ENCODE assay signal across 35 mouse cellular contexts in genomic region chr11:70372849-70373557, GRCm38 (mm10). TPM values are rescaled to one million over a fixed set of nuclear protein-coding genes. Genes with fewer than 3 reads are reported as not detected.
DNase-seq lines count a peak whose midpoint lies in the region; ATAC-seq and TF ChIP-seq lines count a peak whose summit lies in the region.
"Had no signal": no experiment of that assay in that cellular context is flagged by ENCODE, and none has a peak within 500 bp of the region (broad histone marks: within the 10 kb centered on the region; RNA-seq: fewer than 3 reads in every experiment).

No protein-coding gene starts in this region.

- WGBS in intestine, embryonic 14.5 days: 70% methylated on average over 7 of the region's 7 CpGs
- 43% methylated on average over 7 of the region's 7 CpGs for WGBS in intestine, postnatal 0 days
- 75% methylated on average over 7 of the region's 7 CpGs for WGBS in liver, embryonic 11.5 days
- 61% methylated on average over 7 of the region's 7 CpGs for WGBS in liver, embryonic 12.5 days (ENCODE audit: insufficient replicate concordance)
- 47% methylated on average over 7 of the region's 7 CpGs for WGBS in macrophage (ENCODE audit: missing documents)

- H3K4me2 ChIP-seq in intestine, embryonic 14.5 days (ENCODE audit: low read length): no peak overlapping the region
- no peak overlapping the region for H3K4me2 ChIP-seq in intestine, postnatal 0 days (replicated peaks; ENCODE audit: low read depth)
- no peak overlapping the region for H3K4me2 ChIP-seq in liver, embryonic 11.5 days
- no peak overlapping the region for H3K4me2 ChIP-seq in liver, embryonic 12.5 days
- H3K4me2 ChIP-seq: embryonic facial prominence, embryonic 12.5 days; forebrain, embryonic 15.5 days; hindbrain, embryonic 15.5 days; liver, embryonic 15.5 days; lung, embryonic 15.5 days; midbrain, embryonic 11.5 days had no signal

- H3K27me3 ChIP-seq in intestine, embryonic 14.5 days (replicated peaks; ENCODE audit: control insufficient read depth, insufficient read depth, low read length): no peaks in the 10 kb centered on the region
- no peaks in the 10 kb centered on the region for H3K27me3 ChIP-seq in intestine, postnatal 0 days (replicated peaks; ENCODE audit: control insufficient read depth, insufficient read depth, low read length)
- H3K27me3 ChIP-seq in liver, embryonic 11.5 days (replicated peaks; ENCODE audit: control insufficient read depth, insufficient read depth, low read length): no peaks in the 10 kb centered on the region; the same call in 1 of the 2 replicates
- peaks cover 27% of the 10 kb centered on the region for H3K27me3 ChIP-seq in liver, embryonic 12.5 days (replicated peaks)
- H3K27me3 ChIP-seq: embryonic facial prominence, embryonic 12.5 days; forebrain, embryonic 15.5 days; hindbrain, embryonic 15.5 days had no signal

- no peak overlapping the region for H3K27ac ChIP-seq in intestine, embryonic 14.5 days (ENCODE audit: low read depth)
- H3K27ac ChIP-seq in intestine, postnatal 0 days (ENCODE audit: low read depth, low read length): no peak overlapping the region
- H3K27ac ChIP-seq in liver, embryonic 11.5 days (ENCODE audit: low read depth, low read length): no peak overlapping the region
- H3K27ac ChIP-seq in liver, embryonic 12.5 days: no peak overlapping the region
- peak overlapping the region; percentile 84 for H3K27ac ChIP-seq in macrophage
- H3K27ac ChIP-seq: embryonic facial prominence, embryonic 12.5 days; forebrain, embryonic 15.5 days; gastrocnemius, adult 2 months; heart, adult 2 months; hindbrain, embryonic 10.5 days; hindbrain, embryonic 15.5 days; layer of hippocampus, adult 2 months; liver, embryonic 15.5 days; lung, embryonic 15.5 days had no signal

- H3K4me3 ChIP-seq in intestine, embryonic 14.5 days (ENCODE audit: low read depth, low read length): no peak overlapping the region
- no peak overlapping the region for H3K4me3 ChIP-seq in intestine, postnatal 0 days (ENCODE audit: low read depth, low read length)
- H3K4me3 ChIP-seq in liver, embryonic 11.5 days (ENCODE audit: low read depth, low read length): no peak overlapping the region
- no peak overlapping the region for H3K4me3 ChIP-seq in liver, embryonic 12.5 days
- no peak overlapping the region for H3K4me3 ChIP-seq in macrophage (ENCODE audit: inconsistent target)
- H3K4me3 ChIP-seq: embryonic facial prominence, embryonic 12.5 days; forebrain, embryonic 15.5 days; gastrocnemius, adult 2 months; heart, adult 2 months; hindbrain, embryonic 10.5 days; hindbrain, embryonic 15.5 days; layer of hippocampus, adult 2 months; liver, embryonic 15.5 days; lung, embryonic 15.5 days had no signal

- H3K36me3 ChIP-seq in intestine, embryonic 14.5 days (ENCODE audit: control insufficient read depth, insufficient read depth, low read length): no peaks in the 10 kb centered on the region
- no peaks in the 10 kb centered on the region for H3K36me3 ChIP-seq in intestine, postnatal 0 days (ENCODE audit: control insufficient read depth, insufficient read depth)
- H3K36me3 ChIP-seq in liver, embryonic 11.5 days (ENCODE audit: control insufficient read depth, insufficient read depth, low read length): no peaks in the 10 kb centered on the region
- no peaks in the 10 kb centered on the region for H3K36me3 ChIP-seq in liver, embryonic 12.5 days
- H3K36me3 ChIP-seq in macrophage (ENCODE audit: inconsistent target): no peaks in the 10 kb centered on the region
- H3K36me3 ChIP-seq: embryonic facial prominence, embryonic 12.5 days; forebrain, embryonic 15.5 days; hindbrain, embryonic 10.5 days; hindbrain, embryonic 15.5 days; liver, embryonic 15.5 days; lung, embryonic 15.5 days had no signal

- H3K9ac ChIP-seq in intestine, embryonic 14.5 days (ENCODE audit: low read length): no peak overlapping the region
- H3K9ac ChIP-seq in intestine, postnatal 0 days (ENCODE audit: low read depth, low read length): no peak overlapping the region
- H3K9ac ChIP-seq in liver, embryonic 11.5 days (ENCODE audit: low read depth, low read length): no peak overlapping the region
- H3K9ac ChIP-seq in liver, embryonic 12.5 days: no peak overlapping the region
- H3K9ac ChIP-seq: embryonic facial prominence, embryonic 12.5 days; forebrain, embryonic 15.5 days; hindbrain, embryonic 15.5 days; liver, embryonic 15.5 days; lung, embryonic 15.5 days had no signal

- H3K9me3 ChIP-seq in intestine, embryonic 14.5 days (ENCODE audit: control insufficient read depth, low read length): no peaks in the 10 kb centered on the region
- no peaks in the 10 kb centered on the region for H3K9me3 ChIP-seq in intestine, postnatal 0 days (ENCODE audit: control insufficient read depth)
- no peaks in the 10 kb centered on the region for H3K9me3 ChIP-seq in liver, embryonic 11.5 days (ENCODE audit: control insufficient read depth, low read length)
- no peaks in the 10 kb centered on the region for H3K9me3 ChIP-seq in liver, embryonic 12.5 days (replicated peaks)
- H3K9me3 ChIP-seq: embryonic facial prominence, embryonic 12.5 days; forebrain, embryonic 15.5 days; hindbrain, embryonic 10.5 days; hindbrain, embryonic 15.5 days; liver, embryonic 15.5 days; lung, embryonic 15.5 days had no signal

- peak; percentile 66; the same call in 1 of the 2 replicates for ATAC-seq in intestine, embryonic 14.5 days (replicated peaks; ENCODE audit: low FRiP score, low TSS enrichment, low read depth)
- no peak for ATAC-seq in intestine, postnatal 0 days
- ATAC-seq in liver, embryonic 11.5 days (replicated peaks; ENCODE audit: low FRiP score): no peak
- no peak for ATAC-seq in liver, embryonic 12.5 days
- ATAC-seq: forebrain, embryonic 15.5 days; inflammation-experienced regulatory T-cells, adult 6 months; midbrain, embryonic 16.5 days had no signal

- DNase-seq in intestine, embryonic 14.5 days (ENCODE audit: low spot score): no peak
- peak; percentile 7 for DNase-seq in liver, embryonic 11.5 days (ENCODE audit: low spot score)
- peak; percentile 81 for DNase-seq in kidney, adult 9 months
- DNase-seq in adrenal gland, postnatal 4 days (ENCODE audit: low spot score in 2 of 2): no peak
- DNase-seq in MN1 (ENCODE audit: low spot score): no peak
- DNase-seq: adrenal gland, postnatal 36 days; cerebellum, adult 11 months; cerebellum, adult 9-11 months; embryo, embryonic 11 days; gastrocnemius, adult 2 months; gastrocnemius, postnatal 36 days; heart, adult 2 months; heart, postnatal 14 days; layer of hippocampus, postnatal 36 days; left cerebral cortex, postnatal 4 days; right cerebral cortex, postnatal 25 days; thymus, postnatal 14 days had no signal

- TF ChIP-seq CTCF in intestine, postnatal 0 days (IDR thresholded peaks at IDR 0.05; ENCODE audit: low read depth): no peak

- H3K4me1 ChIP-seq in intestine, embryonic 14.5 days (replicated peaks; ENCODE audit: control insufficient read depth, insufficient read depth, low read length): no peaks in the 10 kb centered on the region
- H3K4me1 ChIP-seq in intestine, postnatal 0 days (replicated peaks; ENCODE audit: control insufficient read depth, insufficient read depth, low read length): no peaks in the 10 kb centered on the region
- H3K4me1 ChIP-seq in liver, embryonic 11.5 days (replicated peaks; ENCODE audit: control insufficient read depth, insufficient read depth, low read length): no peaks in the 10 kb centered on the region
- H3K4me1 ChIP-seq in liver, embryonic 12.5 days: no peaks in the 10 kb centered on the region
- H3K4me1 ChIP-seq: embryonic facial prominence, embryonic 12.5 days; forebrain, embryonic 15.5 days; hindbrain, embryonic 10.5 days; hindbrain, embryonic 15.5 days; liver, embryonic 15.5 days; lung, embryonic 15.5 days had no signal

- no peaks in the 10 kb centered on the region for H3K79me2 ChIP-seq in macrophage (ENCODE audit: inconsistent target)

RNA-seq across cellular contexts. Expression of gene Alox15, which starts 21.2 kb away (rescaled TPM):
- 0.34 and 0.82 TPM in 2 replicates for polyA plus RNA-seq in intestine, embryonic 14.5 days (2014; fragmentation: Nextera tagmentation; extraction: Ambion mirVana)
- polyA plus RNA-seq in intestine, postnatal 0 days (2015; fragmentation: Nextera tagmentation; extraction: Ambion mirVana): 0.12 and 0.33 TPM in 2 replicates
- 1.0 and 2.1 TPM in 2 replicates for polyA plus RNA-seq in liver, embryonic 11.5 days (2014; fragmentation: Nextera tagmentation; extraction: Ambion mirVana)
- 0.88 and 1.9 TPM in 2 replicates for polyA plus RNA-seq in liver, embryonic 12.5 days (2016; fragmentation: Nextera tagmentation; extraction: Ambion mirVana)
- total RNA-seq in macrophage (2018; cell fraction: chromatin; rRNA removed): not detected
- under 1 TPM in 6 of 26 experiments, not detected in 20; 0.03 to 0.09 (median 0.06) TPM for total RNA-seq in macrophage (2018; cell fraction: cytosol; rRNA removed)
- not detected for total RNA-seq in macrophage (2018; cell fraction: nucleus; rRNA removed)
- not detected in 3 replicates for polyA plus RNA-seq in macrophage (2018)
- total RNA-seq in adrenal gland, postnatal 4 days (2021): 1 to 10 TPM in 1 of 2 experiments, under 1 TPM in 1; 0.95 to 1.5 TPM
- total RNA-seq: layer of hippocampus, postnatal 36 days; left cerebral cortex, postnatal 4 days; MEL had no signal
- polyA plus RNA-seq: forebrain, embryonic 15.5 days; heart, embryonic 14.5 days; hindbrain, embryonic 15.5 days; neural tube, embryonic 11.5 days had no signal

RNA-seq across cellular contexts. Expression of gene Pelp1, which starts 36.8 kb away (rescaled TPM):
- 34.3 and 41.2 TPM in 2 replicates for polyA plus RNA-seq in intestine, embryonic 14.5 days (2014; fragmentation: Nextera tagmentation; extraction: Ambion mirVana)
- polyA plus RNA-seq in intestine, postnatal 0 days (2015; fragmentation: Nextera tagmentation; extraction: Ambion mirVana): 9.5 and 9.9 TPM in 2 replicates
- polyA plus RNA-seq in liver, embryonic 11.5 days (2014; fragmentation: Nextera tagmentation; extraction: Ambion mirVana): 48.5 and 51.2 TPM in 2 replicates
- 28.6 and 29.7 TPM in 2 replicates for polyA plus RNA-seq in liver, embryonic 12.5 days (2016; fragmentation: Nextera tagmentation; extraction: Ambion mirVana)
- total RNA-seq in macrophage (2018; cell fraction: chromatin; rRNA removed): 10 to 100 TPM in 24 of 26 experiments, 1 to 10 TPM in 2; 8.1 to 32.4 (median 21.4) TPM
- 10 to 100 TPM; 14.1 to 24.3 (median 19.8) TPM for total RNA-seq in macrophage (2018; cell fraction: cytosol; rRNA removed)
- 10 to 100 TPM; 10.7 to 37.3 (median 20.3) TPM for total RNA-seq in macrophage (2018; cell fraction: nucleus; rRNA removed)
- polyA plus RNA-seq in macrophage (2018): 16.8 to 21.8 TPM (median 20.3 TPM) in 3 replicates
- total RNA-seq in adrenal gland, postnatal 4 days (2021): 10 to 100 TPM; 37.2 to 40.5 TPM

RNA-seq across cellular contexts. Expression of gene Alox12e, which starts 50.6 kb away (rescaled TPM):
- 0.09 TPM in 1 of 2 replicates, not detected in the other for polyA plus RNA-seq in intestine, embryonic 14.5 days (2014; fragmentation: Nextera tagmentation; extraction: Ambion mirVana)
- polyA plus RNA-seq in intestine, postnatal 0 days (2015; fragmentation: Nextera tagmentation; extraction: Ambion mirVana): 0.07 TPM in 1 of 2 replicates, not detected in the other
- 0.29 TPM in 1 of 2 replicates, not detected in the other for polyA plus RNA-seq in liver, embryonic 11.5 days (2014; fragmentation: Nextera tagmentation; extraction: Ambion mirVana)
- polyA plus RNA-seq in liver, embryonic 12.5 days (2016; fragmentation: Nextera tagmentation; extraction: Ambion mirVana): 0.12 and 0.20 TPM in 2 replicates
- total RNA-seq in macrophage (2018; cell fraction: chromatin; rRNA removed): not detected
- total RNA-seq in macrophage (2018; cell fraction: cytosol; rRNA removed): not detected
- total RNA-seq in macrophage (2018; cell fraction: nucleus; rRNA removed): not detected
- polyA plus RNA-seq in macrophage (2018): not detected in 3 replicates
- total RNA-seq in adrenal gland, postnatal 4 days (2021): not detected
- total RNA-seq: adrenal gland, adult 18-20 months; adrenal gland, postnatal 36 days; gastrocnemius, adult 2 months; gastrocnemius, postnatal 36 days; layer of hippocampus, adult 2 months; layer of hippocampus, postnatal 36 days; MEL had no signal
- polyA plus RNA-seq: embryonic facial prominence, embryonic 12.5 days; forebrain, embryonic 15.5 days; heart, embryonic 14.5 days; hindbrain, embryonic 10.5 days; hindbrain, embryonic 15.5 days; inflammation-experienced regulatory T-cells, adult 6 months; midbrain, embryonic 11.5 days; midbrain, embryonic 16.5 days; neural tube, embryonic 11.5 days; stomach, embryonic 16.5 days had no signal

RNA-seq across cellular contexts. Expression of gene Arrb2, which starts 59.4 kb away (rescaled TPM):
- 15.8 and 17.9 TPM in 2 replicates for polyA plus RNA-seq in intestine, embryonic 14.5 days (2014; fragmentation: Nextera tagmentation; extraction: Ambion mirVana)
- 7.4 and 7.8 TPM in 2 replicates for polyA plus RNA-seq in intestine, postnatal 0 days (2015; fragmentation: Nextera tagmentation; extraction: Ambion mirVana)
- 31.5 and 35.9 TPM in 2 replicates for polyA plus RNA-seq in liver, embryonic 11.5 days (2014; fragmentation: Nextera tagmentation; extraction: Ambion mirVana)
- polyA plus RNA-seq in liver, embryonic 12.5 days (2016; fragmentation: Nextera tagmentation; extraction: Ambion mirVana): 17.9 and 22.5 TPM in 2 replicates
- 1,000 to 10,000 TPM in 11 of 26 experiments, 100 to 1,000 TPM in 15; 122 to 1,570 (median 865) TPM for total RNA-seq in macrophage (2018; cell fraction: chromatin; rRNA removed)
- total RNA-seq in macrophage (2018; cell fraction: cytosol; rRNA removed): 100 to 1,000 TPM; 129 to 393 (median 270) TPM
- 100 to 1,000 TPM; 145 to 858 (median 561) TPM for total RNA-seq in macrophage (2018; cell fraction: nucleus; rRNA removed)
- 230 to 319 TPM (median 312 TPM) in 3 replicates for polyA plus RNA-seq in macrophage (2018)
- total RNA-seq in adrenal gland, postnatal 4 days (2021): 10 to 100 TPM; 30.4 to 32.3 TPM

Comparison
In these comparisons a context has a peak if more than half of its experiments do, and no peak if none do; other contexts are left out.
1. DNase-seq: peak in liver, embryonic 11.5 days (single experiment) and kidney, adult 9 months (single experiment); none in intestine, embryonic 14.5 days (single experiment), adrenal gland, postnatal 4 days (0 of 2) and MN1 (single experiment).